Mouse (Mus musculus): ENCODE measurements at regions not wholly inside any gene's neighbourhood (a gene's known extent, or its start where the extent isn't known, plus 50 kb on each side); places are given as distances from the start of the nearest gene placed in this dataset.
"Not testable (repeated sequence)": the region's sequence is repeated elsewhere in the genome, so short reads cannot be mapped to it uniquely, and the experiment has no call there.

DNA sequence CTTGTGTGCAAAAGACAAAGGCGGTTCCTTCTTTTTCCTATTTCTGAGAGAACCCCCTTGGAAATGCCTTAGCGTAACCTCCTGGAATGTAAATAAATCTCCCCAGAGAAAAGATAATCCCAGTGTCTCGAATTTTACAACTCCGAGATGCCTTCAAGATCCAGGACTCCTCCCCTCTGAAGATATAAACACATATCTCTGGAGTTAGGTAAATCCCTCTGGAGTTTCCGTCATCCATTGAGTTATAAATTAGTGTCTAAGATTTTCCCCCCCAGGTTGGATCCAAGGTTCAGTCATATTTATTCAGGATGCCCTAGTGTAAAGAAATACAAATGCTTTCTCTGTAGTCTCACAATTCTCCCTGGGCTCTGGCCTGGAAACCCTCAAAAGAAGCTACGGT, 200.3 kb downstream of the Rchy1 start:
- DNase-seq (ENCODE audit: low spot score in 2 of 2): no peak

DNA sequence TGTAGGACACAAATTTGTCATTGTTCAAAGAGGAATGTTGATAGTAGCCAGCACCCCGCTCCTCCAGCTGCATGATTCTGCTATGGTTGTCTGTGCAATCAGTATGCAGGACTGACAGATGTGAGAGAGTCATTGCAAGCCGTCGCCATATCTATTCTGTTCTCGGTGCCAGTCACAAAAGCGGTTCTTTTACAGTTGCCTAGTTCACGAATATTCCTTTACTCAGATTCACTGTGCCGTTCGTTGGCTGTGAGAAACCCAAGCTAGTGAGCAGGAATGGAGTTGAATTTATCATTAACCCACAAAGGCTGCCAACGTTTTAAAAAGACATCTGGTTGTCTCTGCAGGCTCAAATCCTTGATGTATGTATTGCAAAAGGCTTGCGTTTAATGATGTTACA, 206.9 kb downstream of the Rchy1 start:
- DNase-seq (ENCODE audit: low spot score in 2 of 2): no peak

GRCm38 (mm10) chr5:91752846-91753245, 210.0 kb downstream of the Rchy1 start:
- DNase-seq (ENCODE audit: low spot score in 2 of 2): not testable (repeated sequence)

DNA sequence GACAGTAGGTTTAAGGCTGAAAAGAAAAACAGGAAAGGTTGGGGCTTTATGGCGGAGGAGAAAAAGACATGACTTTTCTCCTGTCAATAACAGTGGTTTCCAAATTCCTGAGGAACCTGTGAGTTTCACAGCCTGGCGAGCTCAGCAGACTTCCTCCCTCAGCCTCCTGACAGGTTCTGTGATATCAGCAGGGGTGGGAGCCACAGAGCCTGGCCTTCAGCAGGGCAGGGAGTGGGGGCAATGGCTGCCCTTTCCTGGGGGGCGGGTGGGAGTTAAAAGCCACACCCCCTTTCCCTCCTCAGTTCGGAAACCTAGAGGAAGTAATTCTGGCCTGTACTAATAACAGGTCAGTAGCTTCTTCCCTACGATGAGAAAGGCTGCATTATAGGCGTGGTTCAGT, 211.7 kb downstream of the Rchy1 start:
- no peak for DNase-seq (ENCODE audit: low spot score in 2 of 2)

DNA sequence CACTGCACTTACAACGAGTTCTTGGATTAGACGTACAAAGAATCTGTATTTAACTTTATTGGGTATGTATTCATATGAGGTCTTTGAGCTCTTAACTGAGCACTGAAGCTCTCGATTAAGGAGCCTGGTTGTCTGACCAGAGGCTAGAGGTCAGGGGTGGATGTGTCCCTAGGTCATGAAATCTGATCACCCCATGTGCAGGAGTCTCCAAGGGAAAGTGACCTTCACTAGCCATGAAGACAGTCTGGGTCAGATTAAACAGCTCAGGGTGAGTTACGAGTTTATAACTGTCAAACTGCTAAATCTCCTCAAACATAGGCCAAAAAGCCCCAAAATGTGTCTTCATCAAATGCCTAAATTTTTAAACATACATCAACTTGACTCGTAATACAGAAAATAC, 216.8 kb downstream of the Rchy1 start:
- DNase-seq (ENCODE audit: low spot score in 2 of 2): no peak

- no peak for DNase-seq (ENCODE audit: low spot score in 2 of 2)
Observed at GRCm38 (mm10) chr5:91744389-91744788, 218.5 kb downstream of the Rchy1 start.

- DNase-seq (ENCODE audit: low spot score in 2 of 2): no peak
Observed at GRCm38 (mm10) chr5:91740159-91740537, 222.7 kb downstream of the Rchy1 start.

DNA sequence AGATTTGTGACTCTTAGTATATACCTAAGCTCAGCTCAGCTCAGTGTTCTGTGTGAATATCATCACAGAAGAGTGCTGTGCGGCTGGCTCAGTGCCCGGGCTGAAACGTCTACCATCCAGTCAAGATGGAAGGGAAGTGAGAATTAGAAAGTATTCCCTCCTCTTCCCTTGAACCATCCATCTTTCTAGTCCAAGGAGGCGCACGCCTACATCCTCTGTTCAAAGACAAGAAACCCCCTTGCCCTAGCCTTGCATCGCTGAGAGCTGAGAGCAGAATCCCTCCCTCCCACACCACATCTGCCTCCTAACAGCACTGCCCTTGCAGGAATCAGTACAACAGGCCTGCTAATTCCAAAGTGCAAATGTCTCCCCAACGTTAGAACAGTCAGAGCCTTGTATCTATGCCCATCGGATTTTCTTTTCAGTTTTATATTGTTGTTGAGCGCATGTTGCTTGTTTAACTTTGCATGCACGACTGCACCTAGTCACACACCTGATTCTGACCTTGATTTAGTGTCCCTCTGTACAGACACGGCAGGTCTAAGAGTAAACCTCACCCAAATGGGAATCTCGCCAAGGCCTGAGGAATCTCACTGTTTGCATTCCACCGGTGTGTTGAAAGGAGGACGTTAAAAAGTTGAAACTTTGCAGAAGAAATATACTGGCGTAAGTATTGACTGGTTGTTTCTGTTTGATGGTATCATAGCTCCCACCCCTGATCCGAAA, 222.2 kb downstream of the Parm1 start:
- peak; percentile 15 to 29 for DNase-seq (ENCODE audit: low spot score in 2 of 2)

DNA sequence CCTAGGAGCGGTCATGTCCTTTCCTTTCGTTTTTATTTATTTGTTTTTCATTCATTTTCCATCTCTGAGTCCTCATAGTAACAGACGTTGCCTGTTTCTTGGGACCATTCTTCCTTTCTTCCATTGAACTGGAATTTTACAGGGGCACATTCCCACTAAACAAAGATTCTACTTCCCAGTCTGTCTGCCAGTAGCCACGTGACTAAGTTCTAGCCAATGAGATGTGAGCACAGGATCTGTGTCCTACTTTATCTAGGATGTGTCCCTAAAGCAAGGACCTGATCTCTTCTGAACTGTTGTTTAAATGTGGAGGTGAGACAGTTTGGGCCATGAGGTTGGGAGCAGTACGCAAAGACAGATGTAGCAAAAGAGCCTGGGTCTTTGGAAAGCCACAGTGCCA, 214.6 kb downstream of the Parm1 start:
- DNase-seq (ENCODE audit: low spot score in 2 of 2): no peak

GRCm38 (mm10) chr5:91731155-91731554, 213.7 kb downstream of the Parm1 start:
- DNase-seq (ENCODE audit: low spot score in 2 of 2): no peak

GRCm38 (mm10) chr5:91729868-91730267, 212.5 kb downstream of the Parm1 start:
- DNase-seq (ENCODE audit: low spot score in 2 of 2): no peak

- no peak for DNase-seq (ENCODE audit: low spot score in 2 of 2)
Observed at GRCm38 (mm10) chr5:91729415-91729814, 212.0 kb downstream of the Parm1 start.

- no peak for DNase-seq (ENCODE audit: low spot score in 2 of 2)
Observed at GRCm38 (mm10) chr5:91727448-91727847, 210.0 kb downstream of the Parm1 start.

DNA sequence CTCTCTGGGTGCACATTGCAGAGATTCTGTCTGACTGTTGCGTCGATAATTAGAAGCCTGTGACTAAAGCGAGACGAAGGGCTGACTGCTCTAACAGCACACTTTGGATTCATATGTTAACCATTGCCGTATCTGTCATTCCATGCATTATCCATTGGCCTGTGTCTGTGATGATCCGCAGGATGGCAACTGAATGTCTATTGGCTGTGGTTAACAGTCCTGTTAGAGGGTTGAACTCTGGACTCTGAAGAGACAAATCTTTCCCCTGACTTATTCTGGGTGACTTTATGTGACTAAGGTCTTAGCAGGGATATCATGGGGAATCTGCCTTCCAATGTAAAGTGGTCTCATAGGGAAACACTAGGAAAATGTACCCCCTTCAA, 208.7 kb downstream of the Parm1 start:
- DNase-seq (ENCODE audit: low spot score in 2 of 2): no peak

DNA sequence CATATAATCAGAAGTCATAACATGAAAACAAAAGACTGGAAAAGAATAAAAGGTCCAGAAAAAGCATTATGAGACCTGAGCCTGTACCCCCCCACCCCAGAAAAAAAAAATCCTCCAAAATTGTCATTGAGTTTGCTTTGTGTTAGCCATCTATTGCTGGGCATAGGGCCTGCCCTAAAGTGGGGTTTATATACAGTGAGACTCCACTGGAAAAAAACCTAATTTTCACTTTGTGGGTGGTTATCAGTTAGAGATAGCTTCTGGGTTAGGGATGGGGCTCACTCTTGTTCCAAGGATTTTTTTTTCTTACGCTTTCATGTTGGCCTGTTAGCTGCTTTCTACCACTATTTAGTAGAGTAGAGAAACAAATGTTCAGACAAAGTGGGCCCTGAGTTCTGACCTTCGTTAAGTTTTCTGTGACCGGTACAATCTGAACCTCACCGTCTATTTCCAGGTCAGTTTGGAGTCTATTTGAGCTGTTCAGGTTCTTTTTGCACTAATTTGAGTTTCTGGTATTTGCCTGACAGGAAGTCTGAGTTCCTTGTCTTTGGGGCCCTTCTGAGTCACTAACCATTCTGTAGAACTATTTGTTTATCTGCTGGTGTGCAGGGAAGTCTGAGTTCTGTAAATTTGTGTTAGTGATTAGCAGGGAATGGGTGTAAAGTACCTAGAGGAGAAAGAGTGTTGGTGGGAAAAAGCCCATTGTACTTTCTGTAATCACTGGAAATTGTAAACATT, 208.1 kb downstream of the Parm1 start:
- no peak for DNase-seq (ENCODE audit: low spot score in 2 of 2)

GRCm38 (mm10) chr5:91724881-91725280, 207.5 kb downstream of the Parm1 start:
- no peak for DNase-seq (ENCODE audit: low spot score in 2 of 2)

- no peak for DNase-seq (ENCODE audit: low spot score in 2 of 2)
Observed at GRCm38 (mm10) chr5:91723416-91723815, 206.0 kb downstream of the Parm1 start.

- DNase-seq (ENCODE audit: low spot score in 2 of 2): no peak
Observed at GRCm38 (mm10) chr5:91722982-91723381, 205.6 kb downstream of the Parm1 start.

GRCm38 (mm10) chr5:91722403-91722802, 205.0 kb downstream of the Parm1 start:
- no peak for DNase-seq (ENCODE audit: low spot score in 2 of 2)

DNA sequence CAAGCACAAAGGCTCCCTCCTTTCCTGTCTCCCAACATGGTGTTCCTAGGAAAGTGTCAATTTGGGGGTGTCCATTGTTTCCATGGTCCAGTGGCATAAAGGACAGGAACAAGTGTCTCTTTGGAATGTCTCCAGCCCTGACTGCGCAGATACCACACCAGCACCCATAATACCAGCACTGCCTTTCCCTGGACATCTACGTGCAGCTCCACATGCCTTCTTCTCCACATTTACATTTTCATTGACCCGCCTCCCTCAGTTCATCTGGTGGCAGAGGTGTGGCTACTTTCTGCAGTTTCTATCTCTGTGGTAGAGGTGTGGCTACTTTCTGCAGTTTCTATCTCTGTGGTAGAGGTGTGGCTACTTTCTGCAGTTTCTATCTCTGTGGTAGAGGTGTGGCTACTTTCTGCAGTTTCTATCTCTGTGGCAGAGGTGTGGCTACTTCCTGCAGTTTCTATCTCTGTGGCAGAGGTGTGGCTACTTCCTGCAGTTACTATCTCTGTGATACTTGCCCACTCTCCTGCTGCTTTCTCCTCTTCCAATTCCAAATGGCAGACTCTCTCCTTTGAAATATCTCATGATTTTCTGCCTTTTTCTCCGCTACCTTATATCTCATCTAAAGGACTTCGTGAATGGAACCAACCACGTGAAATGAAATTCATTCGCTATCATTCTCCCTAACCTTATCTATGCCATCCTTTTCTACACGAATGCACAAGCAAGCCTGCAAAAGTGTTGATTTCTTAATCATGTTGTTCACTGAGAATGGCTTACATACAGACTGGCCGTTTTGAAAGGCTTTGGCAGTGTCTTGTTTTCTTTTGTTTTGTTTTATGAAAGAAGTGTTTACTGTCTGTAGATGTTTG, 204.0 kb downstream of the Parm1 start:
- DNase-seq (ENCODE audit: low spot score in 2 of 2): no peak

DNA sequence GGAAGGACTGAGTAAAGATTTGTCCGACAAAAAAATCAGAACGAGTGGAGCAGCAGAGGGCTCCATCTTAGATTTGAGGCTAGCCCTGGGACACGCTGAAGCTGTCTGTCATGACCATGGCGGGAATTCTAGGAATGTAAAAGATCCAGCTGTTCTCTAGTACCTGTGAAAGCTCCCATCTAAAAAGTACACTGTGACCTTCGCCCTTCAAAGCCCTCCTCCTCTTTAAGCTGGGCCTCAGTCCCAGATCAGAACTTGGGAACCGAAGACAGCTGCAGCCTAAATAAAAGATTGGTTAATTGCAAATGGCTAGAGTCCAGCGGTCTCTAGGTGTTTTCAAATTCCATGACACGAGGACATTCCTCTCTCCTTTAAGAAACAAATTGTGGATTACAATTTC, 195.6 kb downstream of the Parm1 start:
- no peak for DNase-seq (ENCODE audit: low spot score in 2 of 2)

Measured in layer of hippocampus, postnatal 14 days (tissue).